ENCODE assay signal across 9 mouse cellular contexts in genomic region chr5:76929180-76929877, GRCm38 (mm10). TPM values are rescaled to one million over a fixed set of nuclear protein-coding genes. Genes with fewer than 3 reads are reported as not detected.
A peak's percentile ranks its signal among the peaks of the same experiment; 100 is the strongest.
DNase-seq lines count a peak whose midpoint lies in the region; ATAC-seq lines count a peak whose summit lies in the region.
"Had no signal": no experiment of that assay in that cellular context is flagged by ENCODE, and none has a peak within 500 bp of the region (broad histone marks: within the 10 kb centered on the region; RNA-seq: fewer than 3 reads in every experiment).

No protein-coding gene starts in this region.

- peak; percentile 5; the same call in 1 of the 2 replicates for ATAC-seq in frontal cortex, adult (ENCODE audit: low TSS enrichment)

- intact Hi-C loops in left cerebral cortex, postnatal 10 days (cut with DNase I): no loop called here

- DNase-seq in frontal cortex, postnatal 25 days (ENCODE audit: low spot score in 2 of 2): no peak
- DNase-seq in embryo, embryonic 10.5 days (ENCODE audit: low spot score): peak; percentile 32
- peak; percentile 60 for DNase-seq in kidney, adult 9 months
- peak; percentile 44 for DNase-seq in lung, postnatal 25 days (ENCODE audit: low spot score)
- DNase-seq in c-Kit-positive CD71-positive TER-119-positive erythroid progenitor cells, embryonic 14.5 days (ENCODE audit: low spot score): no peak
- DNase-seq in left cerebral cortex, postnatal 10 days (ENCODE audit: extremely low spot score in 1 of 2, low spot score in 2 of 2): no peak
- no peak for DNase-seq in layer of hippocampus, adult 9-11 months
- DNase-seq: cerebellum, postnatal 10 days had no signal

RNA-seq across cellular contexts. Expression of gene Paics, which starts 21.8 kb away (rescaled TPM):
- total RNA-seq in left cerebral cortex, postnatal 10 days (2021): 100 to 1,000 TPM; 107 to 112 TPM

RNA-seq across cellular contexts. Expression of gene Ppat, which starts 22.0 kb away (rescaled TPM):
- total RNA-seq in left cerebral cortex, postnatal 10 days (2021): 10 to 100 TPM; 19.9 to 23.2 TPM

RNA-seq across cellular contexts. Expression of gene Aasdh, which starts 24.0 kb away (rescaled TPM):
- 10 to 100 TPM; 18.5 to 21.0 TPM for total RNA-seq in left cerebral cortex, postnatal 10 days (2021)

RNA-seq across cellular contexts. Expression of gene Srp72, which starts 45.2 kb away (rescaled TPM):
- total RNA-seq in left cerebral cortex, postnatal 10 days (2021): 100 to 1,000 TPM; 121 to 126 TPM

Comparison
In these comparisons a context has a peak if more than half of its experiments do, and no peak if none do; other contexts are left out.
1. DNase-seq: peak in embryo, embryonic 10.5 days (single experiment), kidney, adult 9 months (single experiment) and lung, postnatal 25 days (single experiment); none in frontal cortex, postnatal 25 days (0 of 2), c-Kit-positive CD71-positive TER-119-positive erythroid progenitor cells, embryonic 14.5 days (single experiment), left cerebral cortex, postnatal 10 days (0 of 2) and layer of hippocampus, adult 9-11 months (single experiment).